Mouse (Mus musculus) forebrain, postnatal 0 days (tissue): Measurements from ENCODE around the gene 1700016D06Rik. TPM values are rescaled to one million over a fixed set of nuclear protein-coding genes. Genes with fewer than 3 reads are reported as not detected.
A peak's percentile ranks its signal among the peaks of the same experiment; 100 is the strongest.

Experiments used
- ATAC-seq: fragments of 200-750 bp; cut with Nextera tagmentation; 2 replicates; pipeline ENCODE4 v1.8.0; 2017; ENCODE audit warnings: mild to moderate bottlenecking, moderate library complexity
- DNase-seq: peaks from one replicate; pipeline ENCODE4 v3.0.0-alpha.2; 2015
- H3K27ac ChIP-seq: fragments of 300-500 bp; sonication (generic); 2 replicates; pipeline ENCODE4 v1.5.1; 2014; ENCODE audit warnings: low read depth, mild to moderate bottlenecking, antibody characterized with exemption, low read length, moderate library complexity, mixed read lengths
- H3K27me3 ChIP-seq: fragments of 300-500 bp; sonication (generic); 2 replicates; pipeline ENCODE4 v1.6.1; 2014; ENCODE audit warnings: mild to moderate bottlenecking, low read length, mixed read lengths; ENCODE audit not compliant: insufficient read depth
- H3K36me3 ChIP-seq: fragments of 300-500 bp; sonication (generic); 2 replicates; pipeline ENCODE4 v1.6.1; 2014; ENCODE audit warnings: mild to moderate bottlenecking, moderate library complexity; ENCODE audit not compliant: insufficient read depth
- H3K4me1 ChIP-seq: fragments of 300-500 bp; sonication (generic); 2 replicates; pipeline ENCODE4 v1.6.1; 2014; ENCODE audit warnings: antibody characterized with exemption; ENCODE audit not compliant: insufficient read depth
- H3K4me2 ChIP-seq: fragments of 300-500 bp; sonication (generic); 2 replicates; pipeline ENCODE4 v1.6.1; 2014; ENCODE audit warnings: low read depth, mild to moderate bottlenecking, moderate library complexity
- H3K4me3 ChIP-seq: fragments of 300-500 bp; sonication (generic); 2 replicates; pipeline ENCODE4 v1.5.1; 2014; ENCODE audit warnings: low read depth, low read length, mixed read lengths
- H3K9ac ChIP-seq: fragments of 300-500 bp; sonication (generic); 2 replicates; pipeline ENCODE4 v1.6.1; 2014; ENCODE audit warnings: mild to moderate bottlenecking
- H3K9me3 ChIP-seq: fragments of 300-500 bp; sonication (generic); 2 replicates; pipeline ENCODE4 v1.6.1; 2016; ENCODE audit warnings: low read length
- CTCF ChIP-seq: sonication (generic); IDR thresholded peaks from 2 replicates; pipeline ENCODE4 v1.5.1; 2016; ENCODE audit warnings: antibody characterized with exemption, control low read depth, low read depth
- WGBS: fragments of 180-500 bp; shearing (Covaris S2); extraction: QIAGEN DNeasy Blood & Tissue Kit; methylation state at CpG from one replicate; pipeline ENCODE4 v1.1.7; 2014; 5-methylcytosine and 5-hydroxymethylcytosine counted together
- microRNA-seq, 2 experiments: library from miRNA; unstranded; fragments of <30 nt; microRNA quantifications; one replicate each; pipeline ENCODE4; 2016
- polyA plus RNA-seq: library from polyadenylated mRNA; unstranded; fragments of >200 nt; fragmentation: Nextera tagmentation; extraction: Ambion mirVana; gene quantifications from 2 replicates; pipeline ENCODE4 v1.2.1, GENCODE M21; 2015
- total RNA-seq: library from RNA; depleted of rRNA; stranded (reverse); fragments of >200 nt; gene quantifications from 2 replicates; pipeline ENCODE4 v1.2.3, GENCODE M21; 2014; rRNA removed

Gene 1700016D06Rik
- total and polyA plus RNA-seq, 2 experiments from 2014 or later: 0.22 TPM; not detected in 1

GRCm38 (mm10) chr8:11625084-11625483 lies 75.8 kb downstream of the 1700016D06Rik start:
- H3K4me2 ChIP-seq: no peak overlapping the region
- WGBS: 89% methylated on average over 4 of the region's 4 CpGs
- no peak for ATAC-seq
- H3K9me3 ChIP-seq: no peaks in the 10 kb centered on the region
- H3K4me3 ChIP-seq: no peak overlapping the region
- no peak overlapping the region for H3K9ac ChIP-seq
- no peaks in the 10 kb centered on the region for H3K4me1 ChIP-seq
- TF ChIP-seq CTCF: no peak
- no peak for DNase-seq
- H3K27me3 ChIP-seq: no peaks in the 10 kb centered on the region
- H3K27ac ChIP-seq: no peak overlapping the region
- H3K36me3 ChIP-seq: peaks cover 36% of the 10 kb centered on the region

GRCm38 (mm10) chr8:11619091-11619490 lies 81.8 kb downstream of the 1700016D06Rik start:
- DNase-seq: no peak
- H3K4me3 ChIP-seq: no peak overlapping the region
- TF ChIP-seq CTCF: no peak
- H3K27ac ChIP-seq: no peak overlapping the region; the same call in 1 of the 2 replicates
- no peaks in the 10 kb centered on the region for H3K9me3 ChIP-seq
- no peaks in the 10 kb centered on the region for H3K27me3 ChIP-seq
- H3K4me1 ChIP-seq: no peaks in the 10 kb centered on the region
- 86% methylated on average over 3 of the region's 3 CpGs for WGBS
- H3K36me3 ChIP-seq: peaks cover 54% of the 10 kb centered on the region
- no peak for ATAC-seq
- no peak overlapping the region for H3K9ac ChIP-seq
- no peak overlapping the region for H3K4me2 ChIP-seq

- WGBS: 68% methylated on average over 2 of the region's 2 CpGs
- Histone ChIP-seq H3K4me3 (no peak overlapping the region), H3K9ac (no peak overlapping the region), H3K4me1 (no peaks in the 10 kb centered on the region), H3K27me3 (no peaks in the 10 kb centered on the region), H3K36me3 (peaks cover 61% of the 10 kb centered on the region), H3K4me2 (no peak overlapping the region), H3K27ac (no peak overlapping the region), H3K9me3 (no peaks in the 10 kb centered on the region)
- DNase-seq: no peak
- no peak for TF ChIP-seq CTCF
- ATAC-seq: peak; percentile 88
Measured at GRCm38 (mm10) chr8:11618063-11618462, 82.8 kb downstream of the 1700016D06Rik start.

GRCm38 (mm10) chr8:11616294-11616693 lies 84.6 kb downstream of the 1700016D06Rik start:
- Histone ChIP-seq H3K9me3 (no peaks in the 10 kb centered on the region), H3K36me3 (peaks cover 67% of the 10 kb centered on the region), H3K9ac (no peak overlapping the region), H3K4me2 (no peak overlapping the region), H3K27me3 (no peaks in the 10 kb centered on the region), H3K4me3 (no peak overlapping the region), H3K4me1 (no peaks in the 10 kb centered on the region), H3K27ac (no peak overlapping the region)
- peak; percentile 50 for DNase-seq
- ATAC-seq: peak; percentile 46
- 3% methylated on average over 1 of the region's 1 CpGs for WGBS
- peak; percentile 83 for TF ChIP-seq CTCF

- Histone ChIP-seq H3K9ac (no peak overlapping the region), H3K27ac (no peak overlapping the region), H3K4me2 (no peak overlapping the region), H3K4me3 (no peak overlapping the region), H3K4me1 (no peaks in the 10 kb centered on the region), H3K9me3 (no peaks in the 10 kb centered on the region), H3K36me3 (peaks cover 64% of the 10 kb centered on the region), H3K27me3 (no peaks in the 10 kb centered on the region)
- no peak for TF ChIP-seq CTCF
- ATAC-seq (peak; percentile 34; the same call in 1 of the 2 replicates), DNase-seq (no peak)
- WGBS: 71% methylated on average over 6 of the region's 6 CpGs
Measured at GRCm38 (mm10) chr8:11614126-11614835, 86.6 kb downstream of the 1700016D06Rik start.

- TF ChIP-seq CTCF: no peak
- Histone ChIP-seq H3K4me1 (no peaks in the 10 kb centered on the region), H3K27me3 (no peaks in the 10 kb centered on the region), H3K9ac (no peak overlapping the region), H3K36me3 (peaks cover 40% of the 10 kb centered on the region), H3K4me2 (no peak overlapping the region), H3K9me3 (no peaks in the 10 kb centered on the region), H3K27ac (no peak overlapping the region), H3K4me3 (no peak overlapping the region)
- DNase-seq (no peak), ATAC-seq (no peak)
- 98% methylated on average over 9 of the region's 9 CpGs for WGBS
Measured at GRCm38 (mm10) chr8:11608848-11609247, 92.0 kb downstream of the 1700016D06Rik start.

Small RNA genes within 50 kb of the gene (microRNA-seq; reads per million reads assigned to microRNA genes)
- gene Mir7238: 0 to 0.24 reads per million in 2 experiments

Other genes starting within 250 kb of the 1700016D06Rik start
- gene Rab20, start 222.4 kb downstream of the 1700016D06Rik start, total RNA-seq: 0.95 and 1.2 TPM in 2 replicates
- 1.6 and 2.7 TPM in 2 replicates for gene Rab20, start 222.4 kb downstream of the 1700016D06Rik start, polyA plus RNA-seq
- 89.1 and 111 TPM in 2 replicates for gene Naxd, start 203.6 kb downstream of the 1700016D06Rik start, total RNA-seq
- 130 and 134 TPM in 2 replicates for gene Naxd, start 203.6 kb downstream of the 1700016D06Rik start, polyA plus RNA-seq
- gene Cars2, start 150.3 kb downstream of the 1700016D06Rik start, total RNA-seq: 39.3 and 49.9 TPM in 2 replicates
- gene Cars2, start 150.3 kb downstream of the 1700016D06Rik start, polyA plus RNA-seq: 23.3 and 25.9 TPM in 2 replicates
- gene Ing1, start 145.5 kb downstream of the 1700016D06Rik start, total RNA-seq: 30.8 and 34.7 TPM in 2 replicates
- 43.5 and 49.9 TPM in 2 replicates for gene Ing1, start 145.5 kb downstream of the 1700016D06Rik start, polyA plus RNA-seq
- 123 and 141 TPM in 2 replicates for gene Ankrd10, start 65.3 kb downstream of the 1700016D06Rik start, total RNA-seq
- 79.6 and 89.2 TPM in 2 replicates for gene Ankrd10, start 65.3 kb downstream of the 1700016D06Rik start, polyA plus RNA-seq
- gene Arhgef7, start 26.7 kb upstream of the 1700016D06Rik start, total RNA-seq: 100 and 114 TPM in 2 replicates
- 50.3 and 59.5 TPM in 2 replicates for gene Arhgef7, start 26.7 kb upstream of the 1700016D06Rik start, polyA plus RNA-seq
- not detected in 2 replicates for gene Tex29, start 139.4 kb upstream of the 1700016D06Rik start, total RNA-seq
- gene Tex29, start 139.4 kb upstream of the 1700016D06Rik start, polyA plus RNA-seq: 1.4 and 1.6 TPM in 2 replicates